Mouse (Mus musculus) heart, postnatal 36 days (tissue): ENCODE results near the gene Gabrq. TPM values are rescaled to one million over a fixed set of nuclear protein-coding genes. Genes with fewer than 3 reads are reported as not detected.

Experiments
- DNase-seq, 2 experiments: peaks; one replicate each; pipeline ENCODE4 v3.0.0; 2021 to 2022
- intact Hi-C: fragments of 180-260 bp; cut with DNase I; formaldehyde crosslinking; loops from one replicate; pipeline ENCODE4 v1.15.1; 2025
- total RNA-seq, 2 experiments: library from RNA; stranded (reverse); gene quantifications; 2 replicates each; pipeline ENCODE4 v1.2.3; 2021

Gabrq gene
- total RNA-seq, result under 1 TPM in 1 of 2 experiments, not detected in 1; 0.08 TPM

DNA sequence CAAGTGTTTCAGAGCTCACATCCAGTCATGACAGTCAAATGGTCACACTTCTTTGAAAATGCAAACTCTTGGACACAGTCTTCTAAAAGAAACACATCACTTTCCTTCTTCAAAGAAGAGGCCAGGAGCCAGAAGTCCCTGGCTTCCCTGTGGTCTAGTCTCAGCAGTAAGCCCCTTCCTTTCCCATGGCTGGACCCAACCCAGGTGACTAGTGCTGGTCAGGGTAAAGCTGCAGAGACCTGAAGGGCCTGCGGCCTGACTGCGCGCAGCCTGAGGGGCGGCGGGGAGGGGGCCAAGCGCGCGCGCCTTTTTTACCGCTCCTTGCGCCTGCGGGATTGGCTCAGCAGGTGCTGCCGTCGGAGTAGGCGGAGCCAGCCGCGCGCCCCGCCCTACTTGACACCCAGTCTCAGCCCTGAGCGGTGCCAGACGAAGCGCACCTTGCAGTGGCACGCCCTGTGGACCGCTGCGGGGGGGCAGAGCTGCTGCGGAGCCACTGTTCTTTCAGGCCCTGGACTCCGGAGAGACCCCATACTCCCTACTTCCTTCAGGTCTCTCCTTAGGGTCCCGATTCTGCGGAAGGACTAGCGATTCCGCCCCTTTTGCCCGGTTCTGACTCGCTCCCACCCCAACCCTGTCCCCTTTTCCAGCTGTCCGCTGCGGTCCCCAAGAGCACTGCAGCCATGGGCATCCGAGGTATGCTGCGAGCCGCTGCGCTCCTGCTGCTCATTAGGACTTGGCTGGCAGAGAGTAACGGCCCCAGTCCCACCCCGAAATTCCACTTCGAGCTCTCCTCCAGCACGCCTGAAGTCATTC lies at the start of gene Gabrq:
TSS of gene Gabrq (plus strand) at position 403 of the 813 bp plus-strand sequence.
- DNase-seq, result no peak
- intact Hi-C loops, result no loop called here

GRCm38 (mm10) chrX:72788773-72789557 lies 36.0 kb upstream of the Gabrq start:
- DNase-seq, result no peak
- intact Hi-C loops, result no loop called here

GRCm38 (mm10) chrX:72789558-72789871 lies 35.5 kb upstream of the Gabrq start:
- intact Hi-C loops, result no loop called here
- DNase-seq, result no peak

DNA sequence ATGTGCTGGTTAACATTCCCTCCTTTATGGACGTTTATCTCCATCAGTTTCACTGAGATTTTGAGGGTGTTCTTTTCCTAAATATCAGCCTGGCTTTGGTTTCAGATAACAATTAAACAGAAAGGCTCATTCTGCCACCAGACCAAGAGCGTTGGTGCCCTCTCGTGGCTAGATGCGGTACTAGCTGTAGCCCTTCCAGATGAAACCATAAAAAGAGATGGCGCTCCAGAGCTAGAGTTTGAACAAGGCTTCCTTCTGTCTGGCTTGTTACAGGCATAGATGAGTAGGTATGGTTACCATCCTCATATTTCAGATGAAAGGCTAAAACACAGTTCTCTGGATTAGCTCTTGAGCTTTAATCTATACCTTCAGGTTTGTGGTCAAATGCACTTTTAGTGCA lies 5.4 kb upstream of the Gabrq start:
- DNase-seq, result peak; percentile 51 to 71
- intact Hi-C loops, result loop anchor here (2.0 kb wide), 2 partner anchors 807 to 1171 kb away; no protein-coding TSS in a partner anchor

DNA sequence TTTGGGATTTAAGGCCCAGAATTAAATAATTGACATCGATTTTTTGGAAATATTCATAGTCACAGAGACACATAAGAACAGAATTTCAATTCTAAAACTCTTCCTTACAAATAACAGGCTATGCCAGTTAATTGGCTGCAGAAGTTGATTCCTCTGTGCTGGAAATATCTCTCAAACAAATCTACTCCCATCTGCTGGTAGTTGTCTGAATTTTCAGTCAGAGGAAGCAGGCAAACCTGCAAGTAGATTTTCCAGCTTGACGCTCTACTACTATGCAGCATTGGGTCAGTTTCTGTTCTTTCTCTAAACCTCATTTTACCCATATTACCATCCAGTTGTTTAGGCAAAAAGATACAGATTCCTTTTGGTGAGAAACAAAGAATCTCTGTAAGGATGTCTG lies 1.7 kb upstream of the Gabrq start:
- DNase-seq, result no peak
- intact Hi-C loops, result no loop called here

DNA sequence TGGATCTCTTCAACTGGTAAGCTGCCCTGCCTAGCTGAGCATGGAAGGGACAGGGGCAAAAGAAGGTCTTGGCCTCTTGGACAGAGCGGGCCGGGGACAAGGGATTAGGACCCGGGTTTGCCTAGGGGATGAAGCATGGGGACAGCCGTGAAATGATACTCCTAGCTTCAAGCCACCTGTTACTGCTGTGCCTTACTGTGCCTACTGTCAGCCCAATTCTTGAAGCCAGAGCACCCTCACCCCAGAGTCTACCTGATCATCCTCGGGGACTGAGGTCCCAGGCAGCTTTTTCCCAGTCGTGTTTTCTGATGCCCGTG lies 569 bp downstream of the Gabrq start:
- intact Hi-C loops, result no loop called here
- DNase-seq, result no peak

Other genes with a start within 250 kb of the Gabrq start
- under 1 TPM; 0.19 to 0.35 TPM for gene Gabra3, start 168.3 kb upstream of the Gabrq start, total RNA-seq
- 10 to 100 TPM; 29.2 to 29.6 TPM for gene Cetn2, start 93.2 kb downstream of the Gabrq start, total RNA-seq
- gene Nsdhl, start 93.4 kb downstream of the Gabrq start, total RNA-seq, result 1 to 10 TPM; 4.1 to 5.1 TPM
- 1 to 10 TPM; 1.6 to 2.6 TPM for gene Zfp185, start 162.2 kb downstream of the Gabrq start, total RNA-seq
- not detected for gene Pnma5, start 211.9 kb downstream of the Gabrq start, total RNA-seq
- not detected for gene Pnma3, start 239.6 kb downstream of the Gabrq start, total RNA-seq